Mouse (Mus musculus) forebrain, embryonic 14.5 days (tissue): Measurements from ENCODE around the gene Hamp. TPM values are rescaled to one million over a fixed set of nuclear protein-coding genes. Genes with fewer than 3 reads are reported as not detected.
"Not testable (repeated sequence)": the region's sequence is repeated elsewhere in the genome, so short reads cannot be mapped to it uniquely, and the experiment has no call there.

Source experiments
- ATAC-seq: fragments of 200-750 bp; cut with Nextera tagmentation; 2 replicates; pipeline ENCODE4 v1.8.0; 2017; ENCODE audit warnings: mild to moderate bottlenecking, moderate library complexity
- DNase-seq: peaks from one replicate; pipeline ENCODE4 v3.0.0-alpha.2; 2015; ENCODE audit warnings: low spot score
- H3K27ac ChIP-seq: fragments of 300-500 bp; sonication (generic); 2 replicates; pipeline ENCODE4 v1.5.1; 2014; ENCODE audit warnings: low read depth, mild to moderate bottlenecking, control low read depth, low read length, moderate library complexity
- H3K27me3 ChIP-seq: fragments of 300-500 bp; sonication (generic); replicated peaks from 2 replicates; pipeline ENCODE4 v1.6.1; 2014; ENCODE audit warnings: low read length, control low read depth, mixed read lengths; ENCODE audit not compliant: control insufficient read depth, insufficient read depth
- H3K36me3 ChIP-seq: fragments of 300-500 bp; sonication (generic); 2 replicates; pipeline ENCODE4 v1.6.1; 2014; ENCODE audit warnings: low read length, control low read depth; ENCODE audit not compliant: control insufficient read depth, insufficient read depth
- H3K4me1 ChIP-seq: fragments of 300-500 bp; sonication (generic); 2 replicates; pipeline ENCODE4 v1.6.1; 2014; ENCODE audit warnings: antibody characterized with exemption, low read length, control low read depth; ENCODE audit not compliant: control insufficient read depth, insufficient read depth
- H3K4me2 ChIP-seq: fragments of 300-500 bp; sonication (generic); 2 replicates; pipeline ENCODE4 v1.6.1; 2014; ENCODE audit warnings: mild to moderate bottlenecking, control low read depth, low read length
- H3K4me3 ChIP-seq: fragments of 300-500 bp; sonication (generic); 2 replicates; pipeline ENCODE4 v1.5.1; 2014; ENCODE audit warnings: low read depth, low read length, control low read depth
- H3K9ac ChIP-seq: fragments of 300-500 bp; sonication (generic); 2 replicates; pipeline ENCODE4 v1.6.1; 2014; ENCODE audit warnings: mild to moderate bottlenecking, low read length, control low read depth, moderate library complexity
- H3K9me3 ChIP-seq: fragments of 300-500 bp; sonication (generic); replicated peaks from 2 replicates; pipeline ENCODE4 v1.6.1; 2016; ENCODE audit warnings: low read length, control low read depth, mixed read lengths; ENCODE audit not compliant: control insufficient read depth
- WGBS: fragments of 180-500 bp; shearing (Covaris S2); extraction: QIAGEN DNeasy Blood & Tissue Kit; methylation state at CpG from one replicate; pipeline ENCODE4 v1.1.7; 2014; 5-methylcytosine and 5-hydroxymethylcytosine counted together
- polyA plus RNA-seq: library from polyadenylated mRNA; unstranded; fragments of >200 nt; fragmentation: Nextera tagmentation; extraction: Ambion mirVana; gene quantifications from 2 replicates; pipeline ENCODE4 v1.2.1, GENCODE M21; 2014

Hamp gene
- polyA plus RNA-seq, 1 experiment from 2014 or later = not detected

GRCm38 (mm10) chr7:30924071-30924470 lies 19.8 kb downstream of the Hamp start:
- Histone ChIP-seq H3K9me3 (no peaks in the 10 kb centered on the region), H3K4me2 (no peak overlapping the region), H3K4me3 (no peak overlapping the region), H3K4me1 (no peaks in the 10 kb centered on the region), H3K27me3 (no peaks in the 10 kb centered on the region), H3K36me3 (no peaks in the 10 kb centered on the region), H3K27ac (no peak overlapping the region), H3K9ac (no peak overlapping the region)
- no peak for ATAC-seq
- WGBS = 66% methylated on average over 3 of the region's 3 CpGs
- DNase-seq = no peak

GRCm38 (mm10) chr7:30922490-30922889 lies 21.3 kb downstream of the Hamp start:
- H3K27me3 ChIP-seq, H3K9ac ChIP-seq, H3K27ac ChIP-seq, DNase-seq, H3K9me3 ChIP-seq, H3K4me2 ChIP-seq, ATAC-seq, H3K36me3 ChIP-seq, H3K4me3 ChIP-seq, H3K4me1 ChIP-seq: not testable (repeated sequence)
- 41% methylated on average over 3 of the region's 3 CpGs for WGBS

GRCm38 (mm10) chr7:30920217-30920616 lies 23.6 kb downstream of the Hamp start:
- no peaks in the 10 kb centered on the region for H3K27me3 ChIP-seq
- H3K27ac ChIP-seq = no peak overlapping the region
- H3K9me3 ChIP-seq = no peaks in the 10 kb centered on the region
- H3K9ac ChIP-seq = no peak overlapping the region
- no peaks in the 10 kb centered on the region for H3K36me3 ChIP-seq
- H3K4me2 ChIP-seq = no peak overlapping the region
- WGBS = 58% methylated on average over 3 of the region's 3 CpGs
- ATAC-seq = no peak
- H3K4me3 ChIP-seq = no peak overlapping the region
- DNase-seq = no peak
- no peaks in the 10 kb centered on the region for H3K4me1 ChIP-seq

GRCm38 (mm10) chr7:30917219-30917618 lies 26.6 kb downstream of the Hamp start:
- no peak overlapping the region for H3K4me3 ChIP-seq

GRCm38 (mm10) chr7:30916713-30917112 lies 27.1 kb downstream of the Hamp start:
- 9% methylated on average over 6 of the region's 6 CpGs for WGBS
- no peaks in the 10 kb centered on the region for H3K36me3 ChIP-seq
- no peak overlapping the region for H3K4me2 ChIP-seq
- no peak overlapping the region for H3K4me3 ChIP-seq
- no peaks in the 10 kb centered on the region for H3K4me1 ChIP-seq
- H3K9me3 ChIP-seq = no peaks in the 10 kb centered on the region
- H3K27me3 ChIP-seq = no peaks in the 10 kb centered on the region
- H3K27ac ChIP-seq = no peak overlapping the region
- DNase-seq (no peak), ATAC-seq (no peak)
- H3K9ac ChIP-seq = no peak overlapping the region

More at GRCm38 (mm10) chr7:30917219-30917618, 26.6 kb downstream of the Hamp start:
- no peak for ATAC-seq
- Histone ChIP-seq H3K9me3 (no peaks in the 10 kb centered on the region), H3K4me2 (no peak overlapping the region), H3K9ac (no peak overlapping the region), H3K4me1 (no peaks in the 10 kb centered on the region), H3K27ac (no peak overlapping the region), H3K27me3 (no peaks in the 10 kb centered on the region), H3K36me3 (no peaks in the 10 kb centered on the region)
- no peak for DNase-seq
- WGBS = 39% methylated on average over 4 of the region's 4 CpGs

- Histone ChIP-seq H3K4me3 (no peak within 1 kb of the TSS), H3K36me3 (no peaks in the 10 kb centered on the region), H3K4me2 (no peak within 1 kb of the TSS), H3K27ac (no peak within 1 kb of the TSS), H3K9ac (no peak within 1 kb of the TSS), H3K4me1 (no peaks in the 10 kb centered on the region), H3K9me3 (no peaks in the 10 kb centered on the region), H3K27me3 (no peaks in the 10 kb centered on the region)
- WGBS = 77% methylated on average over 8 of the region's 8 CpGs
- no peak for DNase-seq
- no peak for ATAC-seq
Observed at GRCm38 (mm10) chr7:30914732-30915131, 29.1 kb downstream of the Hamp start, which contains the start of gene Mag. TSS of gene Mag (minus strand) at chr7:30914873.

- H3K9me3 ChIP-seq = no peaks in the 10 kb centered on the region
- H3K9ac ChIP-seq = no peak overlapping the region
- H3K4me3 ChIP-seq = no peak overlapping the region
- ATAC-seq = no peak
- H3K27me3 ChIP-seq = no peaks in the 10 kb centered on the region
- no peaks in the 10 kb centered on the region for H3K36me3 ChIP-seq
- WGBS = 80% methylated on average over 6 of the region's 6 CpGs
- peaks cover 8% of the 10 kb centered on the region for H3K4me1 ChIP-seq
- no peak overlapping the region for H3K27ac ChIP-seq
- no peak for DNase-seq
- H3K4me2 ChIP-seq = no peak overlapping the region
Observed at GRCm38 (mm10) chr7:30909773-30910172, 34.1 kb downstream of the Hamp start.

- peaks cover 8% of the 10 kb centered on the region for H3K4me1 ChIP-seq
- WGBS = 33% methylated on average over 16 of the region's 17 CpGs
- no peaks in the 10 kb centered on the region for H3K27me3 ChIP-seq
- H3K4me2 ChIP-seq = peak overlapping the region; percentile 48
- H3K27ac ChIP-seq = no peak overlapping the region
- no peaks in the 10 kb centered on the region for H3K36me3 ChIP-seq
- no peak for DNase-seq
- H3K9me3 ChIP-seq = no peaks in the 10 kb centered on the region
- H3K9ac ChIP-seq = no peak overlapping the region
- peak; percentile 40; the same call in 1 of the 2 replicates for ATAC-seq
- peak overlapping the region; percentile 15; the same call in 1 of the 2 replicates for H3K4me3 ChIP-seq
Observed at GRCm38 (mm10) chr7:30908992-30909431, 34.8 kb downstream of the Hamp start.

- 2% methylated on average over 26 of the region's 26 CpGs for WGBS
- DNase-seq (peak; percentile 32), ATAC-seq (peak; percentile 44)
Observed at GRCm38 (mm10) chr7:30908277-30908991, 35.4 kb downstream of the Hamp start.

More at GRCm38 (mm10) chr7:30908277-30908991, 35.4 kb downstream of the Hamp start:
- no peaks in the 10 kb centered on the region for H3K36me3 ChIP-seq
- peak overlapping the region; percentile 32; the same call in 1 of the 2 replicates for H3K9ac ChIP-seq
- H3K27ac ChIP-seq = no peak overlapping the region
- peaks cover 8% of the 10 kb centered on the region for H3K4me1 ChIP-seq
- peak overlapping the region; percentile 15 for H3K4me3 ChIP-seq
- H3K27me3 ChIP-seq = no peaks in the 10 kb centered on the region
- H3K4me2 ChIP-seq = peak overlapping the region; percentile 48
- no peaks in the 10 kb centered on the region for H3K9me3 ChIP-seq
